Mouse (Mus musculus) limb, embryonic 15.5 days (tissue): Measurements from ENCODE around the gene Hinfp. TPM values are rescaled to one million over a fixed set of nuclear protein-coding genes. Genes with fewer than 3 reads are reported as not detected.

Experiments used
- ATAC-seq: fragments of 200-750 bp; cut with Nextera tagmentation; 2 replicates; pipeline ENCODE4 v1.8.0; 2017; ENCODE audit warnings: low read depth, moderate TSS enrichment; ENCODE audit not compliant: insufficient number of reproducible peaks, low FRiP score, low TSS enrichment
- H3K27ac ChIP-seq: fragments of 300-500 bp; sonication (generic); 2 replicates; pipeline ENCODE4 v1.5.1; 2015; ENCODE audit warnings: moderate library complexity, mild to moderate bottlenecking, inconsistent platforms
- H3K27me3 ChIP-seq: fragments of 300-500 bp; sonication (generic); 2 replicates; pipeline ENCODE4 v1.6.1; 2015; ENCODE audit warnings: inconsistent platforms
- H3K36me3 ChIP-seq: fragments of 300-500 bp; sonication (generic); 2 replicates; pipeline ENCODE4 v1.6.1; 2015; ENCODE audit warnings: inconsistent platforms
- H3K4me1 ChIP-seq: fragments of 300-500 bp; sonication (generic); 2 replicates; pipeline ENCODE4 v1.6.1; 2015; ENCODE audit warnings: inconsistent platforms
- H3K4me2 ChIP-seq: fragments of 300-500 bp; sonication (generic); 2 replicates; pipeline ENCODE4 v1.6.1; 2015; ENCODE audit warnings: mild to moderate bottlenecking, inconsistent platforms
- H3K4me3 ChIP-seq: fragments of 300-500 bp; sonication (generic); 2 replicates; pipeline ENCODE4 v1.5.1; 2015; ENCODE audit warnings: mild to moderate bottlenecking, inconsistent platforms
- H3K9ac ChIP-seq: fragments of 300-500 bp; sonication (generic); 2 replicates; pipeline ENCODE4 v1.6.1; 2015; ENCODE audit warnings: inconsistent platforms
- H3K9me3 ChIP-seq: fragments of 300-500 bp; sonication (generic); 2 replicates; pipeline ENCODE4 v1.6.1; 2016; ENCODE audit warnings: inconsistent platforms
- WGBS: fragments of 180-500 bp; shearing (Covaris S2); methylation state at CpG from one replicate; pipeline ENCODE4 v1.1.7; 2015; 5-methylcytosine and 5-hydroxymethylcytosine counted together
- polyA plus RNA-seq: library from polyadenylated mRNA; unstranded; fragments of >200 nt; fragmentation: Nextera tagmentation; extraction: Ambion mirVana; gene quantifications from 2 replicates; pipeline ENCODE4 v1.2.1, GENCODE M21; 2015

The Hinfp gene
- polyA plus RNA-seq, 1 experiment from 2014 or later = 24.2 TPM

DNA sequence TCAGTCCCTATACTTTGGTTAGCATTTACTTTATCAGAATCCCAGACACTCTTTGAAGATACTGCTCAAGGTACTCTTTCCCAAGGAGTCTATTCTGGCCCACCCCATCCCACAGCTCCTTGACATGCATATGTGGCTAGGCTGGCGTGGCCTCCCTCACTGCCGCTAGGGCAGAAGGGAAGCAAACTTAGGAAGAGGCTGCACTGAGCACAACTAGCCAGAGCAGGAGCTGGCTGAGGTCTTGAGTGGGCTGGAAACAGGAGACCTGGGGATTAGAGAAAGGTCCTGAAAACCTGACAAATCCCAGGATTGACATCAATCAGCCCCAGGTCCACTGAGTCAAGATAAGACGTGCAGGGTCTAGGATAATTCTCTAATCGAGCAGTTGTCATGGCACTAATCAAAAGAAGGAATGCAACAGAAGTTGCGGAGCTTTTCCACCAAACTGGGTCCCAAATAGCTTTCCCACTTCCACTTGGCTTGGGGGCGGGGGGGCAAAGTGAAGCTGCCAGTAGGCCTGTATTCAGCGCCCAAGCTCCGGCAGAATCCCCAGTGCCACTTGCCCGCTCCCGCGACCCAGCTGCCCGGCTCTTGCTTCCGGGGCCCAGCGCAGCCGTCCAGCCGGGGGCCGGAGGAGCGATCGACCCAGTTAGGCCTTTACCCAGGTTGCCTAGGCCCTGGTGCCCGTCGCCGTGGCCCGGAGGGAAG, 38.0 kb downstream of the Hinfp start:
- H3K4me3 ChIP-seq = peak overlapping the region; percentile 57
- 7% methylated on average over 23 of the region's 23 CpGs for WGBS
- ATAC-seq = no peak
- H3K4me1 ChIP-seq = peaks cover 20% of the 10 kb centered on the region
- peaks cover 22% of the 10 kb centered on the region for H3K36me3 ChIP-seq
- H3K4me2 ChIP-seq = peak overlapping the region; percentile 84
- no peaks in the 10 kb centered on the region for H3K27me3 ChIP-seq
- H3K9ac ChIP-seq = peak overlapping the region; percentile 90
- no peaks in the 10 kb centered on the region for H3K9me3 ChIP-seq
- peak overlapping the region; percentile 94 for H3K27ac ChIP-seq

DNA sequence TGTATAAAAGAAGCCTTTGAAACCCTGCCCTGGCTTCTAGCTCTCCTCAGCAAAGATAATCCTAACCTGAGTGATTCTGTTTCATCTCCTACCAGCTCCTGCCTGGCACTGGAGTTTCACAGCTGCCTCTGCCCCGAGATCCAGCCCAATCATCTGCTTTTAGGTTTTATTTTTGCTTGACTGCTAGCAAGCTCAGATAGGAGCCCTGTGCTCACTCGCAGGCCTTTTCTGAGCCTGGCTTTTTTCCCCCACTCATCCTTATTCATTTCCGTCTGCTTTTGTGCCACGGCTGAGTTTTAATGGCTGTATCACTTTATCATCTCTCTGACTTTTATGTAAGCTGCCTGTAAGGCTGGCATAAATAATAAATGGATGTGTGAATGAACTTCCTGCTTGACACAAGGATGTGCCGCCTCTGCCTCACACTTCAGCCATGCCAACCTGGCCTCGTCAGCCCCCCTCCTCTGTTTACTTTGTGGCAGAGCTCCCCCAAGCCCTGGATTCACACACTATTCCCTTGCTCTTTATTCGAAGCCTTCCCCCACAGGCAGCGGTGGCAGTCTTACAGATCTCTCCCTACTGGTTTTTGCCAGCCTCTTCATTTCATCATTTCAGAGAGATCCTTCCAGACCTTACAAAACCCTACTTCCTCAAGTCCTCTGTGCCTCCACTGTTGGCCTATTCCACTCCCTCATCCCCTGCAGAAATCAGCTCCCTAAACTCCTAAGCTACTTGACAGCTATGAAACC, 38.8 kb downstream of the Hinfp start:
- WGBS = 62% methylated on average over 8 of the region's 8 CpGs
- Histone ChIP-seq H3K9me3 (no peaks in the 10 kb centered on the region), H3K27me3 (no peaks in the 10 kb centered on the region), H3K36me3 (peaks cover 29% of the 10 kb centered on the region), H3K4me1 (peaks cover 20% of the 10 kb centered on the region), H3K4me3 (0 out of 2 replicates have a peak overlapping the region, but pooled peaks have one; percentile 57), H3K4me2 (peak overlapping the region; percentile 84), H3K27ac (peak overlapping the region; percentile 94), H3K9ac (no peak overlapping the region)
- no peak for ATAC-seq

DNA sequence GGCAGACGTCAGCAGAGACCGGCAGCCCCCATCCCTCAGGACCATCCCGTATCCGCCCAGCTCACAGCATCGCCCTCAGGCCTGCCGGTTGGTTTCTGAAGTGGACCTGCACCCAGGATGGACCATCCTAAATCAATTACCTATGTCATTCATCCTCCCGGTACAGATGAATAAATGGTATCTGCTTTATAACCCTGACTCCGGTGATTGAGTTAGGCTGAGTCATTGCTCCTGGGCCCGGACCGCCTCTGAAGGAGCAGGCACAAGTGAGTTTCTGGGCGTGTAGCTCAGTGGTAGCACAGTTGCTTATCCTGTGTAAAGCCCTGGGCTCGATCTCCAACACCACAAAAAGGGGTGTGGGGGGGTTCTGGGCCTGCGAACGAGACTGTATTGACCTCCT, 44.1 kb downstream of the Hinfp start:
- H3K4me3 ChIP-seq = no peak overlapping the region
- H3K27ac ChIP-seq = no peak overlapping the region
- H3K4me1 ChIP-seq = peaks cover under 1% of the 10 kb centered on the region
- peaks cover 40% of the 10 kb centered on the region for H3K36me3 ChIP-seq
- WGBS = 79% methylated on average over 14 of the region's 14 CpGs
- H3K9ac ChIP-seq = no peak overlapping the region
- ATAC-seq = no peak
- no peaks in the 10 kb centered on the region for H3K9me3 ChIP-seq
- no peaks in the 10 kb centered on the region for H3K27me3 ChIP-seq
- H3K4me2 ChIP-seq = no peak overlapping the region

DNA sequence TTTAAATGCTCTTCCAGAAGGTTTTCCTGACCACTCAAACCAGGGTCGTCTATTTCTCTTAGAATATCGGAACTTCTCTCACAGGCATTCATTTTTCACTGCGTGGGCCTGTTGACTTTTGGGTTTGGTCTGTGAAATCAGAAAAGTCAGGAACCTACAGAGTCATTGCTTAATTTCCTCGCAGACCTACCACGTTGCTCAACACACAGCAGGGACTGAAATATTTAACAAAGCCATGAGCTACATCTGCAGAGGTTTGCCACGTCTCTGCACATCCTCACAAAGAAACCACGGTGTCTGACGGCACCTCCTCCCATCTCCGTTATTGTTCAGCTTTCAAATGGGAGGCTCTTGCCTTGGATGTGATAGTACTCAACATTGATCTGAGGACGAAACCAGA, 46.5 kb downstream of the Hinfp start:
- Histone ChIP-seq H3K4me3 (no peak overlapping the region), H3K9me3 (no peaks in the 10 kb centered on the region), H3K4me1 (peaks cover 21% of the 10 kb centered on the region), H3K27me3 (no peaks in the 10 kb centered on the region), H3K9ac (no peak overlapping the region), H3K27ac (no peak overlapping the region), H3K36me3 (peaks cover 34% of the 10 kb centered on the region), H3K4me2 (no peak overlapping the region)
- ATAC-seq = no peak
- 76% methylated on average over 10 of the region's 10 CpGs for WGBS

DNA sequence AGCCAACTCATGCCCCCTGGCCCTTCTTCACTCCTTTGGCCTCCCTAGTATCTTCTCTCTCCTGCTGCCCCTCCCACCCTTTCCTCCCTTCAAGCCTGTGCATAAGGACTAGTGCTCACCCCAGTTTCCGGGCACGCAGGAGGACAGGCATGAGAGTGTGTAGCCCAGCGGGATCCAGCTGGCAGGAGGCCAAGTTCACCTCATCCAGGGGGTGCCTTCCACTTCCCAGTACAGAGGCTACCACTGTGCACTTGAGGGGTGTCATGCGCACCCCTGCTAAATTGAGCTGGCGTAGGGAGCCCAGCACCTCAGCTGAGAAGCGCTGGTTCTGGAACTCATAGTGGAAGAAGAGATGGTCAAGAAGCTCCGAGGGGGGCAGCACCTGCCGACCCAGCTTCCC, 49.3 kb downstream of the Hinfp start:
- H3K27me3 ChIP-seq = no peaks in the 10 kb centered on the region
- WGBS = 78% methylated on average over 8 of the region's 8 CpGs
- H3K9me3 ChIP-seq = no peaks in the 10 kb centered on the region
- H3K9ac ChIP-seq = no peak overlapping the region
- peaks cover 27% of the 10 kb centered on the region for H3K4me1 ChIP-seq
- no peak for ATAC-seq
- H3K36me3 ChIP-seq = peaks cover 21% of the 10 kb centered on the region
- H3K4me2 ChIP-seq = no peak overlapping the region
- H3K4me3 ChIP-seq = no peak overlapping the region
- no peak overlapping the region for H3K27ac ChIP-seq

GRCm38 (mm10) chr9:44255136-44255521, 50.3 kb downstream of the Hinfp start:
- H3K27ac ChIP-seq = 0 out of 2 replicates have a peak overlapping the region, but pooled peaks have one; percentile 3
- peaks cover 27% of the 10 kb centered on the region for H3K4me1 ChIP-seq
- no peaks in the 10 kb centered on the region for H3K9me3 ChIP-seq
- peaks cover 21% of the 10 kb centered on the region for H3K36me3 ChIP-seq
- no peaks in the 10 kb centered on the region for H3K27me3 ChIP-seq
- no peak for ATAC-seq
- WGBS = 50% methylated on average over 6 of the region's 6 CpGs
- no peak overlapping the region for H3K4me2 ChIP-seq
- no peak overlapping the region for H3K9ac ChIP-seq
- no peak overlapping the region for H3K4me3 ChIP-seq

GRCm38 (mm10) chr9:44254508-44255135, 50.8 kb downstream of the Hinfp start:
- Histone ChIP-seq H3K27me3 (no peaks in the 10 kb centered on the region), H3K9me3 (no peaks in the 10 kb centered on the region), H3K4me3 (no peak overlapping the region), H3K4me2 (no peak overlapping the region), H3K4me1 (peaks cover 32% of the 10 kb centered on the region), H3K27ac (no peak overlapping the region), H3K36me3 (peaks cover 21% of the 10 kb centered on the region), H3K9ac (no peak overlapping the region)
- 14% methylated on average over 5 of the region's 5 CpGs for WGBS
- no peak for ATAC-seq

DNA sequence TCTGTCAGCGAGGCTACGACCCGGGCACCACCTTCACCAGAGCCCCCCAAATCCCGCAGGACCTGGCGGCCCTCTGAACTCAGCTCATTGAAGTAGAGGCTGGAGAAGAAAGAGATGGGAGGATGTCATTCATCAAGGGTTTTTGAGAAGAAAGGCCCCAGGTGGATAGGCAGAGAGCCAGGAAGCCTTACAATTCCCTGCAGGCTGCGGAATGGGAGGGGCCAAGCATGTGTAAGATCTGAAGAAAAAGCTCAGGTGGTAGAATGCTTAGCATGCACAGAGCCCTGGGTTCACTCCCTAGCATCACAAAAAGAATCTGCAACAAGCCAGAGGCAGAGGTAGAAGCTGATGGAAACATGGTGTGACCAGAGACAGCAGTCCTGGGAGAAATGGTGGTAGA, 52.0 kb downstream of the Hinfp start:
- H3K4me2 ChIP-seq = no peak overlapping the region
- no peak overlapping the region for H3K27ac ChIP-seq
- H3K4me1 ChIP-seq = peaks cover 33% of the 10 kb centered on the region
- no peak for ATAC-seq
- H3K9me3 ChIP-seq = no peaks in the 10 kb centered on the region
- no peak overlapping the region for H3K4me3 ChIP-seq
- H3K9ac ChIP-seq = no peak overlapping the region
- WGBS = 76% methylated on average over 6 of the region's 6 CpGs
- H3K36me3 ChIP-seq = peaks cover 18% of the 10 kb centered on the region
- H3K27me3 ChIP-seq = no peaks in the 10 kb centered on the region

DNA sequence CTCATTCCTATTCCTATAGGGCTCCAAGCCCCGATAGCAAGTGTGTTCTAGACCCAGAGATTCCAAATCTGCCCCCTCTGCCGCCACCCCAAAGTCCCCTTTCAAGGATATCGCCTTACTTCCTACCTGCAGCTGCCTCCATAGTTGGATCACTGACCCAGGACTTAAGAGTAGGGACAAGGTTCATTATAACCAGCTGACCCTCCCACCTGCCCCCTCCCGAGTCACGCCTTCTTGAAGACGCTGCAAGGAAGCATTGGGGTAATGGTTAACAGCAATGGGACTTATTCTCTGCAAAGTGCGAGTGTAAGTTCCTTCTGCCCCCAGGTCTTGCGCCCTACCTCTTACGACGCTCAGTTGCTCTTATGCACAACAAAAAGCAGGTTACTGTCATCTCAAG, 54.2 kb downstream of the Hinfp start, which contains the start of gene Pdzd3:
TSS of gene Pdzd3 (minus strand) at position 158 of the 400 bp plus-strand sequence.
- ATAC-seq = no peak
- H3K4me1 ChIP-seq = peaks cover 33% of the 10 kb centered on the region
- no peaks in the 10 kb centered on the region for H3K9me3 ChIP-seq
- 75% methylated on average over 10 of the region's 10 CpGs for WGBS
- no peaks in the 10 kb centered on the region for H3K27me3 ChIP-seq
- no peak within 1 kb of the TSS for H3K4me3 ChIP-seq
- peaks cover 12% of the 10 kb centered on the region for H3K36me3 ChIP-seq
- H3K9ac ChIP-seq = no peak within 1 kb of the TSS
- H3K4me2 ChIP-seq = no peak within 1 kb of the TSS
- H3K27ac ChIP-seq = no peak within 1 kb of the TSS

- peaks cover 26% of the 10 kb centered on the region for H3K4me1 ChIP-seq
- peaks cover 10% of the 10 kb centered on the region for H3K36me3 ChIP-seq
- H3K9ac ChIP-seq = no peak overlapping the region
- no peaks in the 10 kb centered on the region for H3K27me3 ChIP-seq
- no peak overlapping the region for H3K4me3 ChIP-seq
- no peak for ATAC-seq
- no peaks in the 10 kb centered on the region for H3K9me3 ChIP-seq
- WGBS = 73% methylated on average over 4 of the region's 4 CpGs
- no peak overlapping the region for H3K27ac ChIP-seq
- no peak overlapping the region for H3K4me2 ChIP-seq
Measured at GRCm38 (mm10) chr9:44250445-44250844, 55.0 kb downstream of the Hinfp start.

- 0 out of 2 replicates have a peak, but pooled peaks have one; percentile 25 for ATAC-seq
- Histone ChIP-seq H3K4me3 (no peak overlapping the region), H3K36me3 (peaks cover 10% of the 10 kb centered on the region), H3K9ac (no peak overlapping the region), H3K27me3 (no peaks in the 10 kb centered on the region), H3K27ac (no peak overlapping the region), H3K4me2 (0 out of 2 replicates have a peak overlapping the region, but pooled peaks have one; percentile 24), H3K9me3 (no peaks in the 10 kb centered on the region), H3K4me1 (peaks cover 16% of the 10 kb centered on the region)
- WGBS = 40% methylated on average over 26 of the region's 26 CpGs
Measured at GRCm38 (mm10) chr9:44249181-44250146, 56.0 kb downstream of the Hinfp start.
